Mouse (Mus musculus): ENCODE data around the gene Myo16.

Gene Myo16

DNA sequence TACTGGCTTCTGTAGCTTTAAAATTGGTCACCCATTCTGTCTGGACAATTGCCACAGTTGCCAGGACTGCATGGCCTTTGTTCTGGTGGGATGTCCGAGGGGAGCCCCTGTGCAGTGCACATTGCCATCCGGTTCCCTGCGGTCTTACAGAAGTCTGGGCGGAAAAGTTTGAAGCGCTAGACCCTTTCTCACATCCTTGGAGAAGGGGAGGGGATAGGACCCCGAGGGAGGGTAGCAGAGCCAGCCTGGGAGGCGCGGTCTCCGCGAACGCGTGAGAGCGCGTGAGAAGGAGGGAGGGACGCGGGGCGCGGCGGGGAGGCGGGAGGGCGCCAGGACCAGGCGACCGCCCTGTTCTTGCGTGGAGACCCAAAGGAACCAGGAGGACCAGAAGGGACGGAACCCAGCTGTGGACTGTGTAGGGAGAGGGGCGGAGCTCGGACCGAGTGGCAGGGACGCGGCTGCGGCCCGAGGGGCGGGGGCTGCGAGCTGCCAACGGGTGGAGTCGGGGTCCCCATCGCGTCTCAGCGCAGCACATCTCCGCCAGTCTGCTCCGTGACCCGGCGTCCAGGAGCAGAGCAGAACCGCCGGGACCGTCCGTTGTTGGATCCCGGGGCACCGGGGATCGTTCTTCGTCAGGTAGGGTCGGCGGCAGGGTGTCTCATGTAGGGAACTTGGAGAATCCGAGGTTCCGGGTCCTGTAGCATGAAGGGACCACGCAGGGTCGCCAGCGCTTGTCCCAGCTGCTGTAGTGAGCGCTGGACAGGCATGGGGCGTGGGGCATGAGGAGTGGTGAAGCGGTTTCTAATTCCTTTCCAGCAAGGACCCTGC is at the start of gene Myo16:
Myo16 (plus strand) TSS at position 301 of the 828 bp plus-strand sequence.
- DNase-seq (ENCODE audit: low spot score in 2 of 2): peak in 1 of 2 experiments; percentile 17

GRCm38 (mm10) chr8:10108516-10109271 is 45.0 kb upstream of the Myo16 start:
- DNase-seq (ENCODE audit: low spot score in 2 of 2): no peak

- no peak for DNase-seq (ENCODE audit: low spot score in 2 of 2)
Measured at GRCm38 (mm10) chr8:10122749-10123148, 31.0 kb upstream of the Myo16 start.

GRCm38 (mm10) chr8:10123412-10123811 is 30.3 kb upstream of the Myo16 start:
- DNase-seq (ENCODE audit: low spot score in 2 of 2): no peak

DNA sequence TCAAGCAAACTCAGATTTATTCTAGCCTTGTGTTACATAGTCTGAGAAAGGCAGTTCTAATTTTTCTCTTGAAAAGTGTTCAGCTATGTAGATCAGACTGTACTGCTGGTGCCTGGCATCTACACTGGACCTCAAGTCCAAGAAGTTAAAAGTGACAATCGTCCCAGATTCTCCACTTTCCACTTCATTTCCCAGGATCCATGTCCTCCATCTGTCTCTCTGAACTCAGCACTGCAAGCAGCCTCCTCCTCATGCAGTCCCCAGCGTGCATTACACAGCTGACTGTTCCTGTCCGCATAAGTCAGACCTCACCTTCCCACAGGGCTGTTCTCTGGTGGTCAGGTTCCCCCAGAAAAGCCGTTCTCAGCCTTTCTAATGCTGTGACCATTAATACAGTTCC is 28.0 kb upstream of the Myo16 start:
- DNase-seq (ENCODE audit: low spot score in 2 of 2): no peak

GRCm38 (mm10) chr8:10130513-10131414 is 22.9 kb upstream of the Myo16 start:
- peak; percentile 37 to 45 for DNase-seq (ENCODE audit: low spot score in 2 of 2)

DNA sequence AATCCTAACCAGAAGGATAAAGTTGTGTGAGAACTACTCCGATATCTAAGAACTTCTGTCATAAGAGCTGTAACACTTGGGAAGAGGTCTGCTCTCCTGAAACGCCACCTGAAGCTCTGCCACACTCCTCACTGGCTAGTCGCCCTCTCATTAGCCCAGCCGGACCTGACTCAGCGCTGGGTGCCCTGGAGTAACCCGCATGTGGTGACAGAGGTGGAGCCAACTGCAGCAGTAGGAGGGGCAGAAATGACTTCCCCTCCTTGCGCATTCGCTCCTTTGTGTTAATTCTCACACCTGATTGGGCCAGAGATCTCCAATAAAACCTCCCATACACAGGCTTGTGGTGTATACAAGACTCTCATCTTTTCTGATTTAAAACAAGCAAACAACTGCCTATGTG is 14.2 kb upstream of the Myo16 start:
- no peak for DNase-seq (ENCODE audit: low spot score in 2 of 2)

DNA sequence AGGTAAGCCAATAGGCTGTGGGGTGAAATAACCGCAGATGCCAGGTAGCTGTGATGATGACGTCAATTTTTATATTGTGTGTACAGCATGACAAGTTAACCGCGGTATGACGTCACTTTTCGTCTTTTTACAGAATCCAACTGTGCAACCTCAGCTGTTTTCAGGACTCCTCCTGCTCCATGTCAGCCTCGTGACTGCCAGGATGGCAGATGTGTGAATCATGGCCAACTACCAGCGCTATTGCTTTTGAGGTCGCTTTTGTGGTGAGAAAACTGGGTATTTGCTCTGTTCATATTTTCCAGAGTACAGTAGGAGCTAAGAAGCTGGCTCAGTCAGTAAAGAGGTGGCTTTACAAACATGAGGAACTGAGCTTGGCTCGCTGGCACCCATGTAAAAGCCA is 9.8 kb upstream of the Myo16 start:
- DNase-seq (ENCODE audit: low spot score in 2 of 2): no peak

DNA sequence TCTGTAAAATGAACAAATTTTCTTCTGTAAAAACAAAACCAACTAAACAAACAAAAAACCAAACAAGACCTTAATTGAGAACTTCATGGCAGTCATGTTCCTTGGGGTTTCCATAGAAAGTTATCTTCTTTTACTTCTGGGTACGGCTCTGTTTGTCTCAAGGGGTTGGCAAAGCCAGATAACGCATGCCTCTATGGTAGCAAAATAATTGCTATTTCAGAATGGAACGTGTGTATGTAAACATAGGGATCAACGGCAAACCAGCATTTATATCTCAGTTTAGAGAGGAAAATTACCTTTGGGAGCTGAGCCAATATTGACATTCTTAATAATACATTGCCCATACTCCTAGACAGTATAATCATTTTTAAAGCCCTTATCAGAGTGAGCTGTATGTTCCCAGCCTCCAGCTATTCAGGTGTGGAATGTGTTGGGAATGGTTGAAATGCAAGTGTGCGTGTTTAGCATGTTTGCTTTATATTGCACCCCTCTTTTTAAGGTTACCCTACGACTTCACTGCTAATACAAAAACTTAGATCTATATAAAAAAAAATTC is 1.9 kb upstream of the Myo16 start:
- no peak for DNase-seq (ENCODE audit: low spot score in 2 of 2)

DNA sequence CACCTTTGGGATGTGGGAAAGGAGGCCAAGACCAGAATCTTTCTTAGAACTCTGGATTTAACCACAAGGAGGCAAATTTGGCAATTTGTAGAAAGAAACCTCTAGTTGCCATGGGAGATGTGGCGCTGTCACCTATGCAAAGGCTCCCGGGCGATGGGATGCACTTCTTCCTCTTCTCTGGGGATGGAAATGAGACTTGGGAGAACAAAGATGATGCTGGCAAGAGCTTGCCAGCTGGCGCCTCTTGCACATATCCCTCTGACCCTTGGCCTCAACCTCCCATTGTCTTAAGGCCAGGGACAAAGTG is 681 bp downstream of the Myo16 start:
- no peak for DNase-seq (ENCODE audit: low spot score in 2 of 2)

DNA sequence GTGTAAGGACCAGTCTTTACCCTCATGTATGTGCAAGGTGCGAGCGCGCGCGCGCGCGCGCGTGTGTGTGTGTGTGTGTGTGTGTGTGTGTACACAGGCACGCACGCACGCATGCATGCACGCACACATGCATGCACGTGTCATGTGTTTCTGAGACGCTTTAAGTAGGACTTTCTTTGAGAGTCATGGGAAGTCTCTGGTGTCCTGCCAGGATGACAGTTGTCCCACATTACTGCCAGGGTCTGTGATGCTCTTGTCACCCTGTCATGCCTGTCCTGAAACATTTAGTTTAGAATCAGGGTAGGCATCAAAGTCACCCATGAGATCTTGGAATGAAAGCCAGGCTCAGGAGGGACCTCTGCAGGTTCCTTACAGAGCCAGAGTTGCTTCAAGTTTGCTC is 1.4 kb downstream of the Myo16 start:
- DNase-seq (ENCODE audit: low spot score in 2 of 2): no peak

DNA sequence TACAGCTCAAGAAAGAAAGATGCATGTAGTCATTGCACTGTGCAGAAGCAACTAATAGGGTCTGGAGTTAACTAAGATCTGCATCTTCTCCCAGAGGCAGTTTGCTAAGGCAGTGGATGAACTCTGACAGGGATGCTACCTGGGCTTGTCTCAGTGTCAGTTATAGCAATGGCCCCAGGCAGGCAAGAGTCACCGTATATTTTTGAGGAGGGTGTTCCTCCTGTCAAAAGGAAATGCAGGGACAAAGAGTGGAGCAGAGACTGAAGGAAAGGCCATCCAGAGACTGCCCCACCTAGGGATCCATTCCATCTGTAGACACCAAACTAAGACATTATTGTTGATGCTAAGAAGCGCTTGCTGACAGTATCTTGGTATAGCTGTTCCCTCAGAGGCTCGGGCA is 7.4 kb downstream of the Myo16 start:
- DNase-seq (ENCODE audit: low spot score in 2 of 2): no peak

- DNase-seq (ENCODE audit: low spot score in 2 of 2): no peak
Measured at GRCm38 (mm10) chr8:10164959-10165358, 11.2 kb downstream of the Myo16 start.

DNA sequence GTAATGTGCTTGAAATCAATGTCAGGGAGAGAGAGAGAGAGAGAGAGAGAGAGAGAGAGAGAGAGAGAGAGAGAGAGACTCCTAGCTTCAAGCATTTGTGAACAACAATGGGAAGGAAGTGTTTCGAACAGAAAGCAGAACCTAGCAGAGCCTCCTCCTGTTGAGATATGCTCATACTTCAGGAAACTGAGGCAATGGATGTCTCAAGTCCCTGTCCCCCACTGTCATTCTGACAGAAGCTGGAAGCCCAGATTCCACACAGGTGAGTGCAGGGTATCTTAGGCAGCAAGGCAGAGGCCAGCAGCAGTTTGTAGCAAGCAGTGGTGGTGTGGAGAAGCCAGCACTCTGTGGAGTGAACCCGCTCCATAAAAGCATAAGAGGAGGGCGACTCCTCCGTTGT is 14.6 kb downstream of the Myo16 start:
- no peak for DNase-seq (ENCODE audit: low spot score in 2 of 2)

DNA sequence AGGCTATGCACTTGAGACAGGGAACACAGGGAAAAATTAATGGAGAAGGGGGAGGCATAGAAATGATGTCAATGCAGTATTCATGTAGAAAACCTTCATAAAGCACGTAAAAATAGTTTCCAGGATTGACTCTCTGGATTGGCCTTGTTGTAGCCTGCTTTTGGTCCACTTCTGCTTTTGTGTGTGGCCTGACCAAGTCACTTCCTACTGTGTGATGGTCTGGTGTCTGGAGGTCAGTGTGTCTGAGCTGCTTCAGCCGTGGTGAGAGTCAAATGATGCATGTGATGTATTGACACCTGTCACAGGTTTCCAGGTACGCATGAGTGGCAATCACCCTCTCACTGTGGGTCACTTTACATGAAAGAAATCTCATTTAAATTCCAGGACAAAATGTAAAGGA is 16.2 kb downstream of the Myo16 start:
- no peak for DNase-seq (ENCODE audit: low spot score in 2 of 2)

GRCm38 (mm10) chr8:10171321-10171720 is 17.6 kb downstream of the Myo16 start:
- no peak for DNase-seq (ENCODE audit: low spot score in 2 of 2)

- DNase-seq (ENCODE audit: low spot score in 2 of 2): no peak
Measured at GRCm38 (mm10) chr8:10172278-10172677, 18.6 kb downstream of the Myo16 start.

GRCm38 (mm10) chr8:10173033-10173747 is 19.5 kb downstream of the Myo16 start:
- DNase-seq (ENCODE audit: low spot score in 2 of 2): no peak

GRCm38 (mm10) chr8:10174201-10174840 is 20.6 kb downstream of the Myo16 start:
- DNase-seq (ENCODE audit: low spot score in 2 of 2): no peak

- DNase-seq (ENCODE audit: low spot score in 2 of 2): no peak
Measured at GRCm38 (mm10) chr8:10174841-10175680, 21.4 kb downstream of the Myo16 start.

Measured in right cerebral cortex, adult 2 months (tissue).